10 mouse cellular contexts compared by ENCODE assay signal in genomic region chr11:120258896-120259689, GRCm38 (mm10). TPM values are rescaled to one million over a fixed set of nuclear protein-coding genes. Genes with fewer than 3 reads are reported as not detected.
DNase-seq lines count a peak whose midpoint lies in the region; ATAC-seq and TF ChIP-seq lines count a peak whose summit lies in the region.
"Had no signal": no experiment of that assay in that cellular context is flagged by ENCODE, and none has a peak within 500 bp of the region (broad histone marks: within the 10 kb centered on the region; RNA-seq: fewer than 3 reads in every experiment).

No protein-coding gene starts in this region.

- WGBS in midbrain, embryonic 12.5 days: 67% methylated on average over 12 of the region's 12 CpGs
- WGBS in midbrain, embryonic 11.5 days: 63% methylated on average over 12 of the region's 12 CpGs
- WGBS in forebrain, embryonic 15.5 days: 67% methylated on average over 12 of the region's 12 CpGs
- WGBS in neural tube, embryonic 13.5 days: 51% methylated on average over 12 of the region's 12 CpGs

- no peak for DNase-seq in gastrocnemius, adult 2 months
- no peak for DNase-seq in gastrocnemius, postnatal 25 days
- DNase-seq in midbrain, embryonic 11.5 days (ENCODE audit: low spot score, missing footprints): no peak
- no peak for DNase-seq in ovary, postnatal 36 days (ENCODE audit: low spot score)

- no peaks in the 10 kb centered on the region for H3K9me3 ChIP-seq in midbrain, embryonic 12.5 days
- H3K9me3 ChIP-seq in midbrain, embryonic 11.5 days (ENCODE audit: control insufficient read depth, low read length): no peaks in the 10 kb centered on the region
- H3K9me3 ChIP-seq in forebrain, embryonic 15.5 days: no peaks in the 10 kb centered on the region
- H3K9me3 ChIP-seq in neural tube, embryonic 13.5 days: no peaks in the 10 kb centered on the region
- H3K9me3 ChIP-seq: liver, embryonic 15.5 days; stomach, embryonic 15.5 days had no signal

- H3K4me1 ChIP-seq in midbrain, embryonic 12.5 days: peaks cover 99% of the 10 kb centered on the region
- peaks cover 64% of the 10 kb centered on the region for H3K4me1 ChIP-seq in midbrain, embryonic 11.5 days (ENCODE audit: control insufficient read depth, insufficient read depth, low read length)
- H3K4me1 ChIP-seq in forebrain, embryonic 15.5 days: peaks cover 98% of the 10 kb centered on the region
- peaks cover 100% of the 10 kb centered on the region for H3K4me1 ChIP-seq in neural tube, embryonic 13.5 days (replicated peaks)

- TF ChIP-seq CTCF in gastrocnemius, adult 2 months (IDR thresholded peaks at IDR 0.05): no peak

- peak overlapping the region; percentile 24; the same call in 1 of the 2 replicates for H3K27ac ChIP-seq in gastrocnemius, adult 2 months
- H3K27ac ChIP-seq in midbrain, embryonic 12.5 days (replicated peaks): no peak overlapping the region
- H3K27ac ChIP-seq in midbrain, embryonic 11.5 days (ENCODE audit: low read depth, low read length): no peak overlapping the region
- peak overlapping the region; percentile 72; the same call in 1 of the 2 replicates for H3K27ac ChIP-seq in forebrain, embryonic 15.5 days (replicated peaks)
- H3K27ac ChIP-seq in neural tube, embryonic 13.5 days (replicated peaks): 0 out of 2 replicates have a peak overlapping the region, but pooled peaks have one; percentile 24
- H3K27ac ChIP-seq: liver, embryonic 15.5 days had no signal

- intact Hi-C loops in gastrocnemius, adult 2 months (cut with DNase I): no loop called here

- no peaks in the 10 kb centered on the region; the same call in 1 of the 2 replicates for H3K27me3 ChIP-seq in midbrain, embryonic 12.5 days
- H3K27me3 ChIP-seq in midbrain, embryonic 11.5 days (ENCODE audit: control insufficient read depth, insufficient read depth, low read length): no peaks in the 10 kb centered on the region
- H3K27me3 ChIP-seq in forebrain, embryonic 15.5 days: no peaks in the 10 kb centered on the region
- H3K27me3 ChIP-seq in neural tube, embryonic 13.5 days: peaks cover 3% of the 10 kb centered on the region
- H3K27me3 ChIP-seq: liver, embryonic 15.5 days; stomach, embryonic 15.5 days had no signal

- H3K4me2 ChIP-seq in midbrain, embryonic 12.5 days (replicated peaks): no peak overlapping the region
- no peak overlapping the region for H3K4me2 ChIP-seq in midbrain, embryonic 11.5 days
- H3K4me2 ChIP-seq in forebrain, embryonic 15.5 days (replicated peaks): 0 out of 2 replicates have a peak overlapping the region, but pooled peaks have one; percentile 6
- H3K4me2 ChIP-seq in neural tube, embryonic 13.5 days: 0 out of 2 replicates have a peak overlapping the region, but pooled peaks have one; percentile 4
- H3K4me2 ChIP-seq: liver, embryonic 15.5 days; stomach, embryonic 15.5 days had no signal

- ATAC-seq in midbrain, embryonic 12.5 days (ENCODE audit: low FRiP score, low read depth): no peak
- no peak for ATAC-seq in midbrain, embryonic 11.5 days (ENCODE audit: low FRiP score)
- ATAC-seq in forebrain, embryonic 15.5 days (replicated peaks): no peak
- ATAC-seq in neural tube, embryonic 13.5 days (ENCODE audit: low read depth): no peak
- ATAC-seq in megakaryocyte progenitor cell, adult 5-6 weeks (replicated peaks; ENCODE audit: poor library complexity): no peak

- H3K4me3 ChIP-seq in gastrocnemius, adult 2 months: no peak overlapping the region
- no peak overlapping the region for H3K4me3 ChIP-seq in midbrain, embryonic 12.5 days
- H3K4me3 ChIP-seq in midbrain, embryonic 11.5 days (ENCODE audit: low read depth, low read length): no peak overlapping the region
- H3K4me3 ChIP-seq in forebrain, embryonic 15.5 days: no peak overlapping the region
- H3K4me3 ChIP-seq in neural tube, embryonic 13.5 days: no peak overlapping the region
- H3K4me3 ChIP-seq: liver, embryonic 15.5 days; stomach, embryonic 15.5 days had no signal

- peak overlapping the region; percentile 4; the same call in 1 of the 2 replicates for H3K9ac ChIP-seq in midbrain, embryonic 12.5 days (replicated peaks)
- H3K9ac ChIP-seq in midbrain, embryonic 11.5 days (ENCODE audit: low read length): no peak overlapping the region
- H3K9ac ChIP-seq in forebrain, embryonic 15.5 days (replicated peaks): no peak overlapping the region
- peak overlapping the region; percentile 48; the same call in 1 of the 2 replicates for H3K9ac ChIP-seq in neural tube, embryonic 13.5 days
- H3K9ac ChIP-seq: liver, embryonic 15.5 days; stomach, embryonic 15.5 days had no signal

- peaks cover 29% of the 10 kb centered on the region; the same call in 1 of the 2 replicates for H3K36me3 ChIP-seq in midbrain, embryonic 12.5 days
- peaks cover 4% of the 10 kb centered on the region; the same call in 1 of the 2 replicates for H3K36me3 ChIP-seq in midbrain, embryonic 11.5 days (ENCODE audit: control insufficient read depth, insufficient read depth, low read length)
- H3K36me3 ChIP-seq in forebrain, embryonic 15.5 days: no peaks in the 10 kb centered on the region
- H3K36me3 ChIP-seq in neural tube, embryonic 13.5 days: peaks cover 12% of the 10 kb centered on the region
- H3K36me3 ChIP-seq: liver, embryonic 15.5 days; stomach, embryonic 15.5 days had no signal

RNA-seq across cellular contexts. Expression of gene Bahcc1, which starts 26.3 kb away (rescaled TPM):
- 1 to 10 TPM; 3.5 to 5.3 TPM for total RNA-seq in gastrocnemius, adult 2 months (2021)
- total RNA-seq in gastrocnemius, postnatal 25 days (2021): 1 to 10 TPM; 3.2 to 4.7 TPM
- 25.1 and 26.1 TPM in 2 replicates for polyA plus RNA-seq in midbrain, embryonic 12.5 days (2016; fragmentation: Nextera tagmentation; extraction: Ambion mirVana)
- polyA plus RNA-seq in midbrain, embryonic 11.5 days (2014; fragmentation: Nextera tagmentation; extraction: Ambion mirVana): 17.6 and 20.6 TPM in 2 replicates
- 15.4 and 16.1 TPM in 2 replicates for polyA plus RNA-seq in forebrain, embryonic 15.5 days (2015; fragmentation: Nextera tagmentation; extraction: Ambion mirVana)
- 13.6 and 15.3 TPM in 2 replicates for polyA plus RNA-seq in neural tube, embryonic 13.5 days (2015; fragmentation: Nextera tagmentation; extraction: Ambion mirVana)
- 12.1 and 17.2 TPM in 2 replicates for total RNA-seq in megakaryocyte progenitor cell, adult 5-6 weeks (2015)
- 3.9 and 5.4 TPM in 2 replicates for total RNA-seq in megakaryocyte progenitor cell, adult 5-6 weeks (2017)

Comparison
In these comparisons a context has a peak if more than half of its experiments do, and no peak if none do; other contexts are left out.
1. H3K9ac ChIP-seq: peak in midbrain, embryonic 12.5 days (single experiment) and neural tube, embryonic 13.5 days (single experiment); none in midbrain, embryonic 11.5 days (single experiment) and forebrain, embryonic 15.5 days (single experiment).
2. H3K27ac ChIP-seq: peak in gastrocnemius, adult 2 months (single experiment), forebrain, embryonic 15.5 days (single experiment) and neural tube, embryonic 13.5 days (single experiment); none in midbrain, embryonic 12.5 days (single experiment) and midbrain, embryonic 11.5 days (single experiment).
3. H3K4me2 ChIP-seq: peak in forebrain, embryonic 15.5 days (single experiment) and neural tube, embryonic 13.5 days (single experiment); none in midbrain, embryonic 12.5 days (single experiment) and midbrain, embryonic 11.5 days (single experiment).